Mouse (Mus musculus): ENCODE measurements at regions not wholly inside any gene's neighbourhood (a gene's known extent, or its start where the extent isn't known, plus 50 kb on each side); places are given as distances from the start of the nearest gene placed in this dataset.

GRCm38 (mm10) chr8:26526474-26527185 is 407.3 kb downstream of the Gm45692 start:
- no peak for DNase-seq

- no peak for DNase-seq
These were observed 407.8 kb downstream of the Gm45692 start for GRCm38 (mm10) chr8:26527186-26527580.

DNA sequence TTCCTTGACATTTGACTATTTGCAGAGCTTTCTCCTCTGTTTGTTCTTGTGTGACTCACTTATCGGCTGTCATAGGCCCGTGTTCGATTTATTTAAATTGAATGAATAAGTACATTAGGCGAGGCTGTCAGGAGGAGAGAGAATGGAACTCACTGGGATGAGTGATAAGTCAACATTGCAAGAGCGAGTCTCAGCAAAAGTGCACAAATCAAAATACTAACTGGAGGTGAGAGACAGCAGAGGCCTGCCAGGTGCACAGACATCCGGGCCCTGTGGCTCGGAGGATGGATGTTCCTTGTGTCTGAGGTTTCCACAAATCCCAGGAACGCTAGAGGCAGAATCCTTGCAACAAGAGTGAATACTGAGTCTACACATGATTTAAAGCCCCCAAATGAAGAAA is 410.6 kb downstream of the Gm45692 start:
- DNase-seq, result no peak

DNA sequence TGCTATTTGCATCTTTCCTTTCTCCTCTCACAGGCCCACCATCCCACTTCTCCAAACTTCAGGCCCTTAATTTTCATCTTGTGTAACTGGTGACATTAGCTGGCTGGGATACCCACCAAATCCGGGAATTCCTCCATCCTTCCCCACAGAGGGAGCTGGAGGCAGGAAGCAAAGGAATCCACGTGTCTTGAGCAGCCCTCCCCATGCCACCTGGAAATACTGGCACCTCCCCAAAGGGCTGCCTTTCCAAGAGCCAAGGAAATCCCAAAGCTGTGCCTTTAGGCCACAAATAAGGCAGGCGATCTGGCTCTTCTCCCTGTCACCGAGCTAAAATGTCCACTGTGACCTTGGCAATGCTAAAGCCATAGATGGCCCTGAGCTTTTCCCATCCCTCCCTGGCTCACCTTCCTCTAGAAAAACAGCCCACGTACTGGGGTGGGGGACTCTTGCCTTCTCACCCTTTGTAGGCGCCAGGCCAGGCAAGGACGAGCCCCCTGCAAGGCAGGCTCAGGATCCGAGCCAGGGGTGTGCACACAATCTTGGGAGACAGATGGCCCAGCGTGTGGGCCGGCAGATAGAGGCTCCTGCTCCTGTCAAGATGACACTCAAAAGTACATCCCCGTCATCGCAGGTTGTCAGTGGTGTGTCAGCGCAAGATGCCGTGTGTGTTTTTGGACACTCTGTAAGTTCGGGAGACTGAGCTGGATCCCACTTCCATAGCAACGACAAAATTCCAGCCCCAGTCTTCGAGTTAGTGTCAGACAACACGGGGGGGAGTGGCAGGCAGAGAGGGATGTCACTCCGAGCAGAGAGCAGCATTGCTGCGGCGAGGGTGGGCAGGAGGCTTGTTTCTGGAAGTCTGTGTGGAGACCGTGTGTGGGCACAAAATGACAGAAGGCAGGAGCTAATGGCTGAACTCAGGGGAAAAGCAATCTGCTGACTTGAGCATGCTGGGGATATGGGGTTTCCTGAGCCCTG is 414.4 kb downstream of the Gm45692 start:
- no peak for DNase-seq

DNA sequence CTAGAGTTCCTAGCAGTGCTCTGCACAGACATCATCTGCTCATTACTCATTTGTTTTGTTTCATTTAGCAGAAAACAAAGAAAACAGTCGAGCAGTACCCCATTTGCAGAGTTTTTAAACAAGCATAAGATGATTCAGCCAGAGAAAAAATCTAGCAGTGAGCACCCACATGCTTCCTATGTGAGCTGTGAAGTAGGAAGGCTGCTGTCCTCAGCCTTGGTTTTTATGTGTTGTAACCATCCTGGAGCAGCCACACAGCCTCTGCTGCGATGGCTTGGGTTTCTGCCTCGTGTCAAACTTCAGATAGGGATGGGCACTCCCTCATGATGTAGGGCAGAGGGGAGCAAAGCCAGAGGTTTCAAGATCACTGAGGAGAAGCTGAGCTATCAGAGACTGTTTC is 416.5 kb downstream of the Gm45692 start:
- DNase-seq, result no peak

- no peak for DNase-seq
These were observed 423.4 kb upstream of the Zfp703 start for GRCm38 (mm10) chr8:26553691-26554090.

- peak; percentile 39 for DNase-seq
These were observed 417.9 kb upstream of the Zfp703 start for GRCm38 (mm10) chr8:26559196-26559595.

- no peak for DNase-seq
These were observed 414.0 kb upstream of the Zfp703 start for GRCm38 (mm10) chr8:26563151-26563550.

DNA sequence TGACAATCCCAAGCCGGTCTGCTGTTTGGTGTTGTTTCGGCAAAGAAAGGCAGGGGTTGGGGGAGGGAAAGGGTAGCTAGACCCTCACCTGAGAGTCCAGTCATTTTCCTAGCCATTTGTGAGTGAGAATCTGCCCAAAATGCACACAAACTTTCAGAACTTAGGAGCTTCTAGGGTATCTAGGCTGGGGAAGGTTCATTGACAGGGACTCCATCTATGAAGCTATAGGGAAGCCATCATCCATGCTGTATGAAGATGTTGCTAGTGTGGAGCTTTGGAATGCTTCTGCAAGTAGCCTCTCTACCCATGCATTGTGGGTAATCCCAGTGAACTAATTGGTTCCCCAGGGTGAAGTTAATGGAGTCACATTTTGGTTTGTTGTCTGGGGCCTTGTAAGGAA is 412.9 kb upstream of the Zfp703 start:
- DNase-seq, result no peak

DNA sequence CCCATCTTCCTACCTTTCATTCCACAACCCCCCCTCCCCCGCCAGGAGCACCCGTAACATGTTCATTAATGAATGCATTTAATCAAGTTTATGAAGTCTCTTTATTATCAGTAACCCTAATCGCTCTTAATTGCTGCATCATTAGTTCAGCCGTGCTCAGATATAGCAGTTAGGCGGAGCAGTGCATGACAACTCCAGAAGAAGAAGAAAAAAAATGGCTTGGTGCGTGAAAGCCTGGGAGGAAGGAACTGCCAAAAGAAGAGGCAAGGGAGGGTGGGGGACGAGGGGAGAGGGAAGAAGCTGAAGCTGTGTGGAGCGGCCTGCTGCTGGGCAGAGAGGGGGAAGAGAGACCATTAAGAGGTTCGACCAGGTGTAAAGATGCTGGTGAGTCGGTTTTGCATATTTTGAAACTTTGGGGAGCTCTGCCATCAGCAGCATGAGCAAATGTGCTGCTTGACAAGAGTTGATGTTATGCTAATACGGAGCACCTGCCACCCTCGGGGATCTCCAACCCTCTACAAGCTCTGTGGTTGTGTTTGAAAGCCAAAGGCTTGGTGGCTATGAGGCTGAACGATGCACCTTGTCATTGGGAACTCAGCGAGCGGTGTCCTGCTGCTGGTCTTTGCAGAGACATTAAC is 408.6 kb upstream of the Zfp703 start:
- no peak for DNase-seq

DNA sequence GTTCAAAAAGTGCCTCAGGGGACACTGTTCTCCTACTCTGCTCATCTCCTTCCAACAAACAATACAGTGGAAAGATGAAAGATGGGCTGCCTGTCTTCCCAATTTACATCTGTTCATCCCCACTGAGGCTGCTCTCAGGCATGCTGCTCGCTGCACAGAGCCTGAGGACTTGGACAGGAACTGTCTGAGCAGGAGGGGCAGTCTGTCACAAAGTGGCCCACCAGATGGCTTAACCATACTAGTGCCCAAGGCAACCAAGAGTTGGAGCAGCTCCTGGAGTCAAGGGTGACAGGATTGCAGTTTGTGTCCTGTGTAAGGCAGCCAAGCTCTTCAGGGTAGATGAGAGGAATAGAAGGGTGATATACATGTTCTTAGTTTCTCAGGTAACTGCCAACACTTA is 388.3 kb upstream of the Zfp703 start:
- DNase-seq, result no peak

DNA sequence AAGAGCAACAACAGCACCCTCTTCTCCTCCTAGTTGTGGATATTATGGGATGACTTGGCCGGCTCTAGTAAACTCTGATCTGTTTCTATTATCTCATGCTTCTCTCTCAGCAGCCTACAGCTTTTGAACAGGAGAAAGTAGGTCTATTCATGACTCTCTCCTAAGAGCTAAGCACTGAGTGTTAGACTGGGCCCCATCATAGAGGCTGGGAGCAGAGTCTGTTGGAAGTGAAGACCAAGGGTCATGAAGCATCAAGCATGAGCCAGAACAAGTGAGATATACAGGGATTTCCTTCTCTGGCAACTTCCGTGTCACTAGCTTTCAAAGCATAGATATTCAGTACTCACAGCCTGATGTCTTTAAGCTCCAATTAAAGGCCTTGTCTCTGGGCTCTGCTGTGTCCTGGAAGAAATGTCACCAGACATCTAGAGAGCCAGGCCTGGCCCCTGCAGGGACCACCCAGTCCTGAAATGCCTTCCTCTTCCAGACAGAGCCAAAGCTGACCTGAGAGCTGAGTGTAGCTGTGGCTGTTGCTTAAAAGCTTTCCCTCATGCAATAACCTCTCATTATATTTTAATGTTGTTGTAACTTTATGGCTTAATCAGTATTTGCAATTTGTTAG is 386.4 kb upstream of the Zfp703 start:
- DNase-seq, result no peak

- DNase-seq, result no peak
These were observed 385.9 kb upstream of the Zfp703 start for GRCm38 (mm10) chr8:26591266-26591665.

GRCm38 (mm10) chr8:26593536-26594368 is 383.4 kb upstream of the Zfp703 start:
- DNase-seq, result peak; percentile 21

DNA sequence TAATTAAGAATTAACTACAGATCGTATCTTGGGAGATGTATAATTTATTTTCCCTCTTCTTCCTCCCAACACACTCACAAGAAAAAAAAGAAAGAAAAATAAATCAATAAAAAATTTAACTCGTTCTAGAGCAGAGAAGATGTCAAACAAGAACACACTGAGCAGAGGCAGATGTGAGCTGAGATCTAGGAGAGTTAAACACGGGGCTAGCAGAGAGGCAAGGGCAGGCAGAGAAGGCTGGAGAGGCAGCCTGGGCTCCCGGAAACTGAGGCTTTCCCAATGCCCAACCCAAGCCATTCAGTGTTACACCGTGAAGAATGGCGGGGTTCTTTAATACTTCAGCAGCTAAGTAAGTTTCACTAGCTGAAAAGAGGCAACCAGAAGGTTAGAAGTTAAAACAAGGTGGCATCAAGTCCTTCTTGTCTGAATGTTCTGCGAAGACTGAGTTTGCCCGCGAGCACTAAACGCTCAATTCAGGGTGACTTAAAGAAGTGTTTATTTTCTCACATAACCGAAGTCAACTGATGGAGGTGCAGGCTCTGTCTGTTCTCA is 382.7 kb upstream of the Zfp703 start:
- no peak for DNase-seq

GRCm38 (mm10) chr8:26595431-26596018 is 381.6 kb upstream of the Zfp703 start:
- DNase-seq, result no peak

GRCm38 (mm10) chr8:26596665-26597362 is 380.3 kb upstream of the Zfp703 start:
- no peak for DNase-seq

DNA sequence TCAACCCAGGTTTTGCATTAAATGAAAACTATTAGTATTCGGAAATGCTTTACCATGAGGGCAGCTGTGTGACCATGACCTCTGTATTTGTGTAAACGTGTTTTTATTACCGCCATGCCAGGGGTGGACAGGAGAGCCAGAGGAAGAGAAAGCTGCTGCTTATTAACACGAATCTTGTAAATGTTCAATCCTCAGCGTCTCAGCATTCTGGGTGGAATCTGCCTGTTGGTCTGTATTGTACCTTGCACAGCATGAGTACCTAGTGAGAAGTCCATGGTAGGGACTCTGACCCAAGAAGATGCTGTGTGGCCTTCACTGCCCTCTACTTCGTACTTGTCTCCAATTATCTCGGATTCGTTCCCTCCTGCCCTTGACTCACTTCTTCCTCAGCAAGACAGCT is 378.6 kb upstream of the Zfp703 start:
- peak; percentile 50 for DNase-seq

DNA sequence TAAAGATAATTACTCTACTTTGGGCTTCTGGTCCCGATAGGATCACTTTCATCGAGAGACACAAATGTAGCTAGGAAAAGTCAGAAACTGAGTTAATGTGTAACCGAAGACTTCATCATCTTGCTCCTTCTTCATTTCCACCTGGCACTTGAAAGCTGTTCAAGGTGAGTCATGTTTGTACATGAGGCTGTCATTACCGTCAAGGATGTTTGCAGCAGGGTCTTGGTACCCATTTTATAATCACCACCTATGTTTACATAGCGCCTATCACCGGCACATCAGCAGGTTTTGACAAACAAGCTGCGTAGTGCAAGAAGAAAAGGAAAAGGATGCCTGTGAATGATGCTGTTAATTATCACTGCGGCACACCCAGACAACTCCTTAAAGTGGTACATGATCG is 377.0 kb upstream of the Zfp703 start:
- no peak for DNase-seq

GRCm38 (mm10) chr8:26608001-26608400 is 369.1 kb upstream of the Zfp703 start:
- no peak for DNase-seq

DNA sequence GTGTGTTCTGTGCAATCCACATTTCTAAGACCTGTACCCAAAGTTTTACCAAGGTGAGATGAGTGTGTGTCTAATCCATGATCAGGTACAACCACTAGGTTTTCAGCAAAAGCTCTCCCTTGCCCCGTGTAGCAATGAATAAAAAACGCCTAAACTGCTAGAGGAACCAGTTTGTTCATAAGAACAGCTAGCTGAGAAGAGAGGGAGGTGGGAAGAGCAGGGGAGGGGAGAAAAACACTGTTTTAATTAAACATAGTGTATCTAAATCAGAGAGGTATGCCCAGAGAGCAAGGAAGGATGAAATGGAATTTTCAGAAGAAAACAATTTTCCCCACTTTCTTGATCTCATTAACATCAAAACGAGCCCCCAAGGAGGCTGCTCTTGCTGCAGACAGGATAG is 368.5 kb upstream of the Zfp703 start:
- DNase-seq, result no peak

Data from kidney, postnatal 14 days (tissue).